Mouse (Mus musculus): ENCODE results near the gene Cd320. TPM values are rescaled to one million over a fixed set of nuclear protein-coding genes. Genes with fewer than 3 reads are reported as not detected.

Gene Cd320
- total RNA-seq (2023; ENCODE audit: inconsistent age) = 6.1 to 11.2 TPM (median 7.1 TPM) in 4 replicates

GRCm38 (mm10) chr17:33842966-33843795 lies at the start of gene Cd320:
TSS of gene Cd320 (plus strand) at chr17:33843091.

DNA sequence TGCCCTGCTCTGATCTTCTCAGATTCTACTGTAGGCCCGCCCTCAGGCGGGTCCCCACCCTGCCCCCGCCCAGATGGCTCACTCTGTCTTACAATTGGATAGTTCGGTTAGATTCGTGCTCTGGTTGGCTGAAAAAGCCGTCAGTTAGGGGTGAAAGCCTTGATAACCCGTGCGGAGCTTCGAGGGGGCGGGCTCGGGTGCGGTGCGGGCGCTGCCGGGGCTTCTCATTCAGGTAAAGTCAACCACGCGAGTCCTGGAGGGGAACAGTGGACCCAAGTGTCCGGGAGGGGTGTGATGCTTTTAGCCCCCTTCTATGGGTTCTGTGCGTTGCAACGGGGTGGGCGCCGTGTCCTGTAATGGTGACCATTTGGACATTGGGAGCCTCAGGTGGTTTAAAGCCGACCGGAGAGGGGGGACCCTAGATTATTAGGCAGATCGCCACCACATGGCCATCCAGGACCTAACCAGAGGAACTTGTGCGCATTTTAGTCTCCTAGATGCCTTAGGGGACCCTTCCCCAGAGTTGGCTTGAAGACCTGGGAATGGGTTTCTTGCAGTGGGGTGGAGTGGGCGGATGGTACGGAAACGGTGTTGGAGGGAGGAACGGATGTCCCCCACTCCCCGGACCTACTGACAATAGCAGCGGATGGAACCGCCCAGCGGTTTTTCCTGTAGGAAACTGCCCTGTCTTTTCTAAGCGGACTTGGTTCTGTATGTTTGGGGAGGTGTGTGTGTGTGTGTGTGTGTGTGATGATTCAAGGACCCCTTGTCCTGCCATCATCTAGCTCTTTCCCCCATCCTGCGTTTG lies 32.4 kb upstream of the Cd320 start, which contains the start of gene Kank3:
Gene Kank3 (plus strand): TSS at position 186 of the 808 bp plus-strand sequence.

DNA sequence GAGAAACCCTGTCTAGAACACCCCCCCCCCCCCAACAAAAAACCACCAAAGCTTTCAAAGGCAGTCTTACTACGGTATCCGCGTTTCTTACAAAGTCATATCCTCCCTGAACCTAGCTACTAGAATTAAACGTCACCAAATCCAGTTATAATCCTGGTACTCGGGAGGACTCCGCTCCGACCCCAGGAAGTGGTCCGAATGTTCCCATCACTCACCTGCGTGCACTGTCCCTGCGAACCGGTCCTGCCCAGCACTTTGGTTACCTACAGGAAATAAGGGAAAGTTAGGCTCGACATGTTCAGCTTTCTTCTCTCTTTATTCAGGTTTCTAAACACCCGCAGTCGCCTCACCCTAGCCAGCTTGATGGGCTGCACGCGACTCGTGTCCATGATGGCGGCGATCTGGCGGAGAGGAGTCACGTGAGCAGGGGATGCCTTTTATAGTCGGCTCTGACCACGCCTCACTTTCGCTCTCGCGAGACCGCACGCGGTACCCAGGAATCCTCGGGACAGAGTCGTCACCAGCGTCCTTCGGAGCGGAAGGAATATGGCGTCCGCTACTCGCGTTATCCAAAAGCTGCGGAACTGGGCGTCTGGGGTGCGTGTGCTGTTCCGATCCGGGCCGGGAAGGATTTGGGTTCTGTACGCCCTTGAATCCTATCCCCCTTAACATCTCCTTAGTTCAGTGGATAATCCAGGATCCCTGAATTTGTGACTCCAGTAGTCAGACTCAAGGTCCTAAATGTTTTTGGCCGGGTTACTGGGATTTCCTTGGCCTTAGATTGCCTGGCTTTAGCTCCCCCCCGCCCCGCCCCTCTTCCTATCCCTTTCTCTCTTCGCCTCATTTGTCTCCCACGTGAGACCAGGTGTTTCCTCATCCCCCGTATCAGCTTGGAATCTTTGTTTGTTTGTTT lies 18.6 kb upstream of the Cd320 start, which contains the start of the genes Rps28 and Ndufa7:
Gene Rps28 (minus strand): TSS at position 479 of the 913 bp plus-strand sequence.
Gene Ndufa7 (plus strand): TSS at position 489 of the 913 bp plus-strand sequence.

GRCm38 (mm10) chr17:33873537-33873936 lies 30.6 kb downstream of the Cd320 start, which contains the start of gene Gm7029:
TSS of gene Gm7029 (plus strand) at chr17:33873837.

GRCm38 (mm10) chr17:33890533-33891059 lies 47.7 kb downstream of the Cd320 start, which contains the start of gene Kifc1:
TSS of gene Kifc1 (minus strand) at chr17:33890661.

Other genes starting within 250 kb of the Cd320 start
- 38.0 to 41.7 TPM (median 39.7 TPM) in 4 replicates for gene Zfp414, start 214.0 kb upstream of the Cd320 start, total RNA-seq (2023; ENCODE audit: inconsistent age)
- gene Pram1, start 205.0 kb upstream of the Cd320 start, total RNA-seq (2023; ENCODE audit: inconsistent age) = 0.48 to 2.5 TPM (median 1.3 TPM) in 4 replicates
- gene Hnrnpm, start 156.2 kb upstream of the Cd320 start, total RNA-seq (2023; ENCODE audit: inconsistent age) = 356 to 376 TPM (median 371 TPM) in 4 replicates
- 45.6 to 49.2 TPM (median 46.3 TPM) in 4 replicates for gene March2, start 124.4 kb upstream of the Cd320 start, total RNA-seq (2023; ENCODE audit: inconsistent age)
- 205 to 231 TPM (median 213 TPM) in 4 replicates for gene Rab11b, start 82.6 kb upstream of the Cd320 start, total RNA-seq (2023; ENCODE audit: inconsistent age)
- gene Angptl4, start 61.3 kb upstream of the Cd320 start, total RNA-seq (2023; ENCODE audit: inconsistent age) = 0.24 to 1.2 TPM (median 0.64 TPM) in 4 replicates
- gene Kank3, start 32.6 kb upstream of the Cd320 start, total RNA-seq (2023; ENCODE audit: inconsistent age) = 1.9 to 3.7 TPM (median 2.4 TPM) in 4 replicates
- 3,373 to 3,666 TPM (median 3,453 TPM) in 4 replicates for gene Rps28, start 18.5 kb upstream of the Cd320 start, total RNA-seq (2023; ENCODE audit: inconsistent age)
- 144 to 160 TPM (median 152 TPM) in 4 replicates for gene Ndufa7, start 18.5 kb upstream of the Cd320 start, total RNA-seq (2023; ENCODE audit: inconsistent age)
- not detected in 4 replicates for gene Gm7029, start 30.7 kb downstream of the Cd320 start, total RNA-seq (2023; ENCODE audit: inconsistent age)
- 3.7 to 6.1 TPM (median 5.8 TPM) in 4 replicates for gene Kifc1, start 47.6 kb downstream of the Cd320 start, total RNA-seq (2023; ENCODE audit: inconsistent age)
- gene Platr17, start 62.0 kb downstream of the Cd320 start, total RNA-seq (2023; ENCODE audit: inconsistent age) = 0.90 to 0.93 TPM in 2 of 4 replicates, not detected in the others
- gene Daxx, start 66.3 kb downstream of the Cd320 start, total RNA-seq (2023; ENCODE audit: inconsistent age) = 43.5 to 64.5 TPM (median 57.8 TPM) in 4 replicates
- gene Tapbp, start 72.8 kb downstream of the Cd320 start, total RNA-seq (2023; ENCODE audit: inconsistent age) = 459 to 514 TPM (median 471 TPM) in 4 replicates
- 34.8 to 43.8 TPM (median 42.1 TPM) in 4 replicates for gene Zbtb22, start 72.8 kb downstream of the Cd320 start, total RNA-seq (2023; ENCODE audit: inconsistent age)
- 181 to 200 TPM (median 191 TPM) in 4 replicates for gene Rgl2, start 86.5 kb downstream of the Cd320 start, total RNA-seq (2023; ENCODE audit: inconsistent age)
- 48.8 to 71.2 TPM (median 65.7 TPM) in 4 replicates for gene Pfdn6, start 97.3 kb downstream of the Cd320 start, total RNA-seq (2023; ENCODE audit: inconsistent age)
- gene Wdr46, start 97.6 kb downstream of the Cd320 start, total RNA-seq (2023; ENCODE audit: inconsistent age) = 37.2 to 41.1 TPM (median 38.8 TPM) in 4 replicates
- 4.6 to 6.3 TPM (median 6.0 TPM) in 4 replicates for gene B3galt4, start 108.4 kb downstream of the Cd320 start, total RNA-seq (2023; ENCODE audit: inconsistent age)
- gene Vps52, start 112.7 kb downstream of the Cd320 start, total RNA-seq (2023; ENCODE audit: inconsistent age) = 84.3 to 90.2 TPM (median 84.9 TPM) in 4 replicates
- gene Rps18, start 112.9 kb downstream of the Cd320 start, total RNA-seq (2023; ENCODE audit: inconsistent age) = 1,477 to 1,581 TPM (median 1,522 TPM) in 4 replicates
- 2,828 to 3,180 TPM (median 3,118 TPM) in 4 replicates for gene H2-K1, start 157.3 kb downstream of the Cd320 start, total RNA-seq (2023; ENCODE audit: inconsistent age)
- 37.0 to 44.6 TPM (median 37.7 TPM) in 4 replicates for gene Ring1, start 181.6 kb downstream of the Cd320 start, total RNA-seq (2023; ENCODE audit: inconsistent age)
- 116 to 159 TPM (median 139 TPM) in 4 replicates for gene H2-Ke6, start 185.0 kb downstream of the Cd320 start, total RNA-seq (2023; ENCODE audit: inconsistent age)
- 76.7 to 88.4 TPM (median 86.4 TPM) in 4 replicates for gene Slc39a7, start 188.6 kb downstream of the Cd320 start, total RNA-seq (2023; ENCODE audit: inconsistent age)
- gene Rxrb, start 188.7 kb downstream of the Cd320 start, total RNA-seq (2023; ENCODE audit: inconsistent age) = 108 to 117 TPM (median 111 TPM) in 4 replicates
- 5.6 to 8.4 TPM (median 6.7 TPM) in 4 replicates for gene Col11a2, start 196.3 kb downstream of the Cd320 start, total RNA-seq (2023; ENCODE audit: inconsistent age)
- gene H2-Oa, start 249.2 kb downstream of the Cd320 start, total RNA-seq (2023; ENCODE audit: inconsistent age) = 197 to 229 TPM (median 217 TPM) in 4 replicates

All from B cell, adult (primary cell).